Mouse (Mus musculus): ENCODE measurements around the gene Defb22.

DNA sequence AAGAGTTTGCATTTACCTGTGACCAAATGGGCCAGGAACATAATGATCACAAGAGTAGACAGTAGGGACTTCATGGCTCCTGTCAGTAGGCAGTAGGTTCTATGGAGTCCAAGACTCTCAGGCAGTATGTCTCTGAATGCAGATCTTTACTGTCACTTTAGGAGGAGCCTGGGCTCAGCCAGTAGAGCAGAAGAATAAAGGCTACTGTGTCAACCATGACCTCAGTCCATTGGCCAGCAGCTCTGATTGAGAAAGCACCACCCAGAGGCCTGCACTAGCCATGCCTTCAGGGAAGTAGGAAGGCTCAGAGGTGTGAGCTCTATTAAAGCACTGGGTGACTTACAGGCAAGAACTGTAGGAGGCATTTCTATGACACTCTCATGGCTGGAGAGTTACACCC is at the start of gene Defb22:
- TF ChIP-seq CTCF (IDR thresholded peaks at IDR 0.05; ENCODE audit: borderline replicate concordance, insufficient read depth, low read length), result no peak
- TF ChIP-seq POLR2A (IDR thresholded peaks at IDR 0.05; ENCODE audit: low read depth, low read length), result no peak
